Mouse (Mus musculus): ENCODE data around the gene Aff3.

GRCm38 (mm10) chr1:38422921-38423320, 241.8 kb downstream of the Aff3 start:
- TF ChIP-seq CTCF (IDR thresholded peaks at IDR 0.05; ENCODE audit: insufficient read depth, low read depth, low read length): no peak
- no peak for TF ChIP-seq POLR2A (IDR thresholded peaks at IDR 0.05; ENCODE audit: insufficient read depth, low read depth, low read length)
